Mouse (Mus musculus) frontal cortex, postnatal 14 days (tissue): ENCODE data around the gene Aip.

Experiments used
- DNase-seq, 2 experiments: peaks; one replicate each; pipeline ENCODE4 v3.0.0; 2022; ENCODE audit warnings: low spot score in 2 of 2

Gene Aip

DNA sequence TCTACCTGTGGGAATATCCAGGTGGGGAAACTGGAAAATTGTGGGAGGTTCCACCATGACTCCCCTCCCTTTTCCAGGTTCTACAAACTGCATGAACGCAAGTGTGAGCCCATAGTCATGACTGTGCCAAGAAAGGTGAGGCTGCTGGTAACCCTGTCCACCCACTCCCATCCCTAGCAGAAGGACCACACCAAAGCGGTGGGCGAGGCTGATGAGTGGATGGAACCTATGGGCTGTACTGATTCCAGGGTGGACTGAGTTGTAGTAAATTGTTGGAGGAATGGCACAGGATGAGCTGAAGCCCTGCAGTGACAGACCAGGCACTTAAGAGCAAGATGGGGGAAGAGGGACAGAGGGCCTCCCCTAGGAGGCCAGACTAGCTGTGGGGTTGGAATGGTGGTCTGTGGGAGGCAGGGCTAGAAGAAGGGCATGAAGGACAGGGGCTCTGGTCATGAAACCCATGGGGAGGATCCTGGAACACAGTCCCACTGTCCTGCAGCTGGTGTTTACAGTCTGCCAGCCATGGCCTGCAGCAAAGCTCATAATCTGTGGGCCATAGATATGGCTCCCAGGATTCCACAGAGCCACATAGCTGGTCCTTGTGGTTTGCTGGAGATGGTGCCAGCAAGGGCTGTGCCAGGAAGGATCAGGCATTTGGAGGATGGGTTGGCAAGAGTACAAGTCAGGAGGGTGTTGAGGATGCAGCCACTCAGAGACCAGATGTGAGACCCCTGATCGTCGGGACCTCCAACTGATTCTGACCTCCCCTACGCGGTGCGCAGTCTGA, 27.0 kb upstream of the Aip start:
- no peak for DNase-seq

DNA sequence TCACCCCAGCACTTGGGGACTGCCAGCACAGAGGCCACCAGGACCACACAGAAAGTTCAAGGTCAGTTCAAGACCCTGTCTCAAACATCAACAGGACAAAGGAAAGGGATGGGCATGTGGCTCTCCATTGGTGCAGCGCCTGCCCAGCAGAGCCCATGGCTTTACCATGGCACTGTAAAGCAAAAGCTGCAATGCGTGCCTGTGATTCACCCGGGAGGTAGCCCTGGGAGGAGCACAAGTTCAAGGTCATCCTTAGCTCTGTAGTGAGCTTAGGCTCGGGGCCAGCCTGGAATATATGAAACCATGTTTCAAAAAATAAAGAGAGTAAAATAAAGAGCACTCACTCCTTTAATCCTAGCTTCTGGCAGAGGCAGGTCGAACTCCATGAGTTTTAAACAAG, 26.2 kb upstream of the Aip start:
- no peak for DNase-seq

DNA sequence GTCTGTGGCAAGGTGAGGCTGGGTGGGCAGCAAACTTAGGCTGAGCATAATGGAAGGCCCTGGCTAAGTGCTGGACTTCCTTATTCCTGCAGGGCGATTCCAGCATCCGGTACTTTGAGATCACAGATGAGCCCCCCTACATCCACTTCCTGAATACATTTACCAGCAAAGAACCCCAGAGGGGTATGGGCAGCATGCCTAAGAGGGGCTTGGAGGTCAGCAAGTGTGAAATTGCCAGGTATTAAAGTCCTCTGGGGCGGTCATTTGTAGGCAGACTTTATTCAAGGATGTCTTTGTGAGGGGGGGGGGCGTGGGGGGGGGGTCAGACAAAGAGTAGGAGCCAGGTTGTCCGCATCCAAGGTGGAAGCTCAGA, 25.8 kb upstream of the Aip start:
- DNase-seq, result no peak

DNA sequence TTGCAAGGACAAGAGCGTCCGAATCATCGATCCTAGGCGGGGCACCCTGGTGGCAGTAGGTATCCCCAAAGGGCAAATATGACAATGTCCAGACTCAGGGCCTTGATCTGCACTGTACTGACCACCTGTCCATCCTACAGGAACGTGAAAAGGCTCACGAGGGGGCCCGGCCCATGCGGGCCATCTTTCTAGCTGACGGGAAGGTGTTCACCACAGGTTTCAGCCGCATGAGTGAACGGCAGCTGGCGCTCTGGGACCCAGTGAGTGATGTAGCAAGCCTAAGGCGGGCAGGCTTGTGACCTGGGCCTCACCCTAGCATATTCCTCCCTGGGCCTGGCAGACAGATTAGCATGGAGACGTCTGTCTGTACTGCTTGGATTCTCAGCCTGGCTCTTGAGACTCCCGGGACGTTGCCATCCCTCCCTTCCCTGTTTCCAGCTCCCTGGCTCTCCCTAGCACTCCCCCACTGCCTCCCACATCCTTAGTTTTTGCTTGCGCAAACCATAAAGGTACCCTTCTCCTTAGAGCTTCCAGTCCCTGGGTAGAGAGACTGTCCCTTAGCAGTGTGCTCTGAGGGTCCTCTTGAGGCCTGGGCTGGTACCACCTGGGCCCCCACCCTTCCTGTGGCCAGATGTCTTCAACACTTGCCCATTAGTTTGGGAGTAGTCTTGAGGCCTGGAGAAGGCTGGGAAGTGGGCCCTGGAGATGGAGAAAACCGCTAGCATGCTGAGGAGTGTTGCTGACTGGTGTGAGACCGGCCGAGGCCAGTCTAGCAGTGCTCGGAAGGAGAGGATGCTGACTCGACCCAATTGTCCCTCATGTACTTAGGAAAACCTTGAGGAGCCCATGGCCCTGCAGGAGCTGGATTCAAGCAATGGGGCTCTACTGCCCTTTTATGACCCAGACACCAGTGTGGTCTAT, 25.2 kb upstream of the Aip start:
- DNase-seq, result no peak

GRCm38 (mm10) chr19:4149764-4150461, 24.3 kb upstream of the Aip start:
- DNase-seq, result no peak

- DNase-seq, result no peak
These were observed 23.6 kb upstream of the Aip start for GRCm38 (mm10) chr19:4149283-4149682.

DNA sequence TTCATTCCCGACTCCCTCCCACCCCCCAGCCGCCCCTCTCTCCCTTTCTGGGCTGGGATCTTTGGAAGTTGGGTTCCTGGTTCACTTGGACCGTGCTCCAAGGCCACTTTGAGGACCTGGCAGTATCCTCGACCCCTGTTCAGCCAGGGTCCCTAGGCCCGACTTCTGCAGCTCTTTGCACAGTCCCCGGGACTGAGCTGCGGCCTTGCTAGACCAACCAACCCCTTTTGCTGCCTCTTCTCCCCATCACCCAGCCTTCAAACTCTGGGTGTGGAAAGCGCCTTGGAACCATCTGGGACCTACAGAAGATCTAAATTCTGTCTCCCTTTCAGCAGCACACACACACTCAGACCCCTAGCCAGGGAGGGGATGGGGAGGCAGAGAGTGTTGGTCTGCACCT, 23.2 kb upstream of the Aip start:
- DNase-seq, result no peak

- DNase-seq, result peak; percentile 88 to 94
These were observed 22.8 kb upstream of the Aip start, which contains the start of gene Coro1b for GRCm38 (mm10) chr19:4148491-4148806. TSS of gene Coro1b (plus strand) at chr19:4148619.

GRCm38 (mm10) chr19:4147782-4148490, 22.3 kb upstream of the Aip start:
- DNase-seq, result no peak

GRCm38 (mm10) chr19:4147022-4147405, 21.4 kb upstream of the Aip start:
- no peak for DNase-seq

DNA sequence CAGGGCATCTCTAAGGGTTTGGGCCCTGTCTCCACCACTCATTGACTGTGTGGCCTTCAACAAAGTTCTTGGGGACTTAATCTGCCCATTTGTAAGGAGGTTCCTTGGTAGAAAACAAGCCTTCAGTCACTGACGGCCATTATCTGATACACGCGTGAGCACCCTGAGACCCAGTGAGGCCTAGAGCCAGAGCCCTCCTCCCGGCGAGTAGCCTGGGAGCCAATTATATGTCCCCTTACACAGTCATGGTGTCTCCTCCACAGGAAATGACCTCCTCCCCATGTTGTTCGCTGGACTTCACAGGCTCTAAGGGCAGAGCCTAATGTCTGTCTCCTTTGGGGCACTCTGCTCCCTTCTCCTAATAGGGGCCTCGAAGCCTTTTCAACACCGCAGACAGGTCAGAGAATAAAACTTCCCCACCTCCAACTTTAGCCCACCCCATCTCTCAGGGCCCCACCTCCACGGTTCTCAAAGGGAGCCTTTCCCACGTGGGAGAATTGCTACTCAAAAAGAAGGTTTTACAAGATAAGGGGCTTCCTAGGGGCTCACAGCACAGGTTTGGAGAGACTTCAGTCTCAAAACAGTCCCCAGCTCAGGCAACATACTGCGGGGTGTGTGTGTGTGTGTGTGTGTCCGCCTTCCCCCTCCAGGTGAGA, 20.8 kb upstream of the Aip start:
- no peak for DNase-seq

DNA sequence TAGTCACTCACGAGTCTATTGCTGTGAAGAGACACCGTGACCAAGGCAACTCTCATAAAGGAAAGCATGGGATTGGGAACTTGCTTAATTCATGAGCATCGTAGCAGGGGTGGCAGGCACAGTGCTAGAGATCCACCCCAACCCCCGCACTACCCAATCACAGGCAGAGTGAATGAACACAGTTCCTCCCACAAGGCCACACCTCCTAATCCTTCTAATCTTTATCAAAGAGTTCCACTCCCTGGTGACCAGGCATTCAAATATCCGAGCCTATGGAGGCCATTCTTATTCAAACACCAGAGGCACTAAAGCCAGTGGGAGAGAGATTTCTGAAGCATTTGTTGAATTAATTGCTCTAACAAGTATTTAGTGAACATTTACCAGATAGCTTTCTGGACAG, 20.3 kb upstream of the Aip start:
- DNase-seq, result no peak

- DNase-seq, result no peak
These were observed 19.2 kb upstream of the Aip start for GRCm38 (mm10) chr19:4144550-4145498.

- DNase-seq, result no peak
These were observed 18.2 kb upstream of the Aip start, which contains the start of gene Cabp4 for GRCm38 (mm10) chr19:4143759-4144268. TSS of gene Cabp4 (minus strand) at chr19:4144033.

- DNase-seq, result no peak
These were observed 16.9 kb upstream of the Aip start for GRCm38 (mm10) chr19:4142416-4143173.

- no peak for DNase-seq
These were observed 14.5 kb upstream of the Aip start for GRCm38 (mm10) chr19:4140147-4140546.

GRCm38 (mm10) chr19:4139446-4139845, 13.8 kb upstream of the Aip start, which contains the start of gene Gpr152:
TSS of gene Gpr152 (plus strand) at chr19:4139787.
- no peak for DNase-seq

DNA sequence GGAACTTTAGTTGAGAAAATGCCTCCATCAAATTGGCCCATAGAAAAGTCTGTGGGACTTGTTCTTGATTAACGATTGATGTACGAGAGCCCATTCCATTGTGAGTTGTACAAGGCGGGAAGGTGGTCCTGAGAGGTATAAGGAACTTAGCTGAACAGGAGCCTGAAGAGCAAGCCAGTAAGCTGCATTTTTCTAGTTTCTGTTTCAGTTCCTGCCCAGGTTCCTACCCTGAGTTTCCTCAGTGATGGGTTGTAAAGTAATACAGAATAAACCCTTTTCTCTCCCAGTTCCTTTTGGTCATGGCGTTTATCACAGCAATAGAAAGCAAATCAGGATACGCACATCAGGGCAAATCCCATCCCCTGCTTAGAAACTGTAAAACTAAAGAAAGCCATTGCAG, 12.3 kb upstream of the Aip start:
- no peak for DNase-seq

- DNase-seq, result no peak
These were observed 10.8 kb upstream of the Aip start for GRCm38 (mm10) chr19:4136463-4136862.
